Mouse (Mus musculus) megakaryocyte, embryonic 14.5 days (primary cell): ENCODE measurements around the gene Gm11042.

ENCODE experiments used
- FLI1 ChIP-seq: IDR thresholded peaks from 2 replicates; pipeline ENCODE4 v1.6.1; 2012; ENCODE audit warnings: low read length, inconsistent platforms, mixed read lengths
- GATA1 ChIP-seq: IDR thresholded peaks from 3 replicates; pipeline ENCODE4 v1.6.1; 2012; ENCODE audit warnings: mixed read lengths, low read length, inconsistent platforms, borderline replicate concordance

DNA sequence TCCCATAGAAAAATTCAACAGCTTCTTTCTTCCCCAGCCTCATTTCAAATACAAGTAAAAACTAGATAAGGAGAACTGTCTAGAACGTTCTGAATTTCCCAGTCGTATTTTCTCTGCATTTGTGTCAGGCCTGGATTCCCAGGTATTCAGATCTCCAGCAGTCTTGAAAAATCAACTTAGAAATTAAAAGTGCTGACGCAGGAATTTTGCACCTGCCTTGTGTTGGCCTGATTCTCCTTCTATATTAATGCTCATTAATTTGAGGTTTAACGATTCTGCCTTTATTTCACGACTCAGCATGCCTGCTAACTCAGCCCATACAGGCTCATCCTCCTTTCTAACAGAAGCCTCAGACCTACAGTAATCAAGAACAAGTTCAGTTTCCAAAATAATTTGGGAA, 43.6 kb upstream of the Gm11042 start:
- TF ChIP-seq GATA1 (no peak), FLI1 (no peak)
